Mouse (Mus musculus): ENCODE measurements around the gene Mpv17. TPM values are rescaled to one million over a fixed set of nuclear protein-coding genes. Genes with fewer than 3 reads are reported as not detected.
A peak's percentile ranks its signal among the peaks of the same experiment; 100 is the strongest.

The Mpv17 gene
- polyA plus RNA-seq, 1 experiment from 2014 or later = 58.8 TPM

GRCm38 (mm10) chr5:31136730-31137424, 17.2 kb downstream of the Mpv17 start:
- Histone ChIP-seq H3K27me3 (replicated peaks) (peaks cover 53% of the 10 kb centered on the region), H3K4me3 (replicated peaks) (no peak overlapping the region), H3K36me3 (peaks cover 4% of the 10 kb centered on the region; the same call in 1 of the 2 replicates), H3K9ac (no peak overlapping the region), H3K27ac (no peak overlapping the region), H3K4me1 (peaks cover 16% of the 10 kb centered on the region), H3K4me2 (peak overlapping the region; percentile 3; the same call in 1 of the 2 replicates), H3K9me3 (no peaks in the 10 kb centered on the region)
- no peak for ATAC-seq (ENCODE audit: insufficient read depth, low FRiP score, low read depth)
- 2% methylated on average over 33 of the region's 33 CpGs for WGBS

- 39% methylated on average over 5 of the region's 5 CpGs for WGBS
- no peak overlapping the region for H3K27ac ChIP-seq
- H3K36me3 ChIP-seq = no peaks in the 10 kb centered on the region
- H3K9ac ChIP-seq = no peak overlapping the region
- ATAC-seq (ENCODE audit: insufficient read depth, low FRiP score, low read depth) = no peak
- no peak overlapping the region for H3K4me3 ChIP-seq (replicated peaks)
- no peak overlapping the region for H3K4me2 ChIP-seq
- no peaks in the 10 kb centered on the region for H3K9me3 ChIP-seq
- H3K27me3 ChIP-seq (replicated peaks) = no peaks in the 10 kb centered on the region
- H3K4me1 ChIP-seq = no peaks in the 10 kb centered on the region
Measured at GRCm38 (mm10) chr5:31126050-31126449, 28.0 kb downstream of the Mpv17 start.

- no peak overlapping the region for H3K27ac ChIP-seq
Measured at GRCm38 (mm10) chr5:31123481-31123880, 30.6 kb downstream of the Mpv17 start.

GRCm38 (mm10) chr5:31121111-31121510, 32.9 kb downstream of the Mpv17 start:
- no peak overlapping the region for H3K9ac ChIP-seq
- no peak overlapping the region for H3K27ac ChIP-seq
- no peaks in the 10 kb centered on the region for H3K27me3 ChIP-seq (replicated peaks)
- 77% methylated on average over 8 of the region's 8 CpGs for WGBS
- H3K4me2 ChIP-seq = no peak overlapping the region
- H3K4me1 ChIP-seq = no peaks in the 10 kb centered on the region
- no peaks in the 10 kb centered on the region for H3K9me3 ChIP-seq
- H3K4me3 ChIP-seq (replicated peaks) = no peak overlapping the region
- no peak for ATAC-seq (ENCODE audit: insufficient read depth, low FRiP score, low read depth)
- no peaks in the 10 kb centered on the region for H3K36me3 ChIP-seq

More at GRCm38 (mm10) chr5:31123481-31123880, 30.6 kb downstream of the Mpv17 start:
- Histone ChIP-seq H3K4me2 (no peak overlapping the region), H3K4me3 (replicated peaks) (no peak overlapping the region), H3K9me3 (no peaks in the 10 kb centered on the region), H3K9ac (no peak overlapping the region), H3K27me3 (replicated peaks) (no peaks in the 10 kb centered on the region), H3K36me3 (no peaks in the 10 kb centered on the region), H3K4me1 (no peaks in the 10 kb centered on the region)
- 37% methylated on average over 2 of the region's 2 CpGs for WGBS
- no peak for ATAC-seq (ENCODE audit: insufficient read depth, low FRiP score, low read depth)

GRCm38 (mm10) chr5:31116912-31117311, 37.1 kb downstream of the Mpv17 start:
- no peak overlapping the region for H3K9ac ChIP-seq
- H3K4me3 ChIP-seq (replicated peaks) = no peak overlapping the region
- H3K9me3 ChIP-seq = no peaks in the 10 kb centered on the region
- 28% methylated on average over 10 of the region's 10 CpGs for WGBS
- H3K27me3 ChIP-seq (replicated peaks) = no peaks in the 10 kb centered on the region; the same call in 1 of the 2 replicates
- no peaks in the 10 kb centered on the region for H3K36me3 ChIP-seq
- ATAC-seq (ENCODE audit: insufficient read depth, low FRiP score, low read depth) = no peak
- H3K4me2 ChIP-seq = no peak overlapping the region
- H3K27ac ChIP-seq = no peak overlapping the region
- H3K4me1 ChIP-seq = no peaks in the 10 kb centered on the region

- Histone ChIP-seq H3K36me3 (no peaks in the 10 kb centered on the region), H3K27ac (no peak within 1 kb of the TSS), H3K4me1 (no peaks in the 10 kb centered on the region), H3K9ac (no peak within 1 kb of the TSS), H3K27me3 (replicated peaks) (no peaks in the 10 kb centered on the region; the same call in 1 of the 2 replicates), H3K4me2 (no peak within 1 kb of the TSS), H3K9me3 (no peaks in the 10 kb centered on the region), H3K4me3 (replicated peaks) (no peak within 1 kb of the TSS)
- no peak for ATAC-seq (ENCODE audit: insufficient read depth, low FRiP score, low read depth)
- 29% methylated on average over 3 of the region's 3 CpGs for WGBS
Measured at GRCm38 (mm10) chr5:31116354-31116753, 37.7 kb downstream of the Mpv17 start, which contains the start of gene Trim54. Trim54 (plus strand) TSS chr5:31116712.

GRCm38 (mm10) chr5:31110781-31111180, 43.3 kb downstream of the Mpv17 start:
- Histone ChIP-seq H3K36me3 (no peaks in the 10 kb centered on the region), H3K27me3 (replicated peaks) (no peaks in the 10 kb centered on the region; the same call in 1 of the 2 replicates), H3K9me3 (no peaks in the 10 kb centered on the region), H3K27ac (no peak overlapping the region), H3K4me3 (replicated peaks) (no peak overlapping the region), H3K9ac (no peak overlapping the region; the same call in 1 of the 2 replicates), H3K4me1 (no peaks in the 10 kb centered on the region), H3K4me2 (no peak overlapping the region)
- WGBS = 32% methylated on average over 7 of the region's 7 CpGs
- ATAC-seq (ENCODE audit: insufficient read depth, low FRiP score, low read depth) = no peak

GRCm38 (mm10) chr5:31108000-31108490, 46.0 kb downstream of the Mpv17 start, which contains the start of gene Slc30a3:
Slc30a3 (minus strand) TSS chr5:31108237.
- Histone ChIP-seq H3K4me2 (no peak within 1 kb of the TSS), H3K9ac (no peak within 1 kb of the TSS), H3K27me3 (replicated peaks) (no peaks in the 10 kb centered on the region; the same call in 1 of the 2 replicates), H3K4me1 (no peaks in the 10 kb centered on the region), H3K27ac (no peak within 1 kb of the TSS), H3K9me3 (no peaks in the 10 kb centered on the region), H3K36me3 (no peaks in the 10 kb centered on the region), H3K4me3 (replicated peaks) (no peak within 1 kb of the TSS)
- 91% methylated on average over 18 of the region's 18 CpGs for WGBS
- no peak for ATAC-seq (ENCODE audit: insufficient read depth, low FRiP score, low read depth)

- no peaks in the 10 kb centered on the region for H3K9me3 ChIP-seq
- no peak within 1 kb of the TSS for H3K27ac ChIP-seq
- H3K4me2 ChIP-seq = no peak within 1 kb of the TSS
- ATAC-seq (ENCODE audit: insufficient read depth, low FRiP score, low read depth) = no peak
- H3K4me3 ChIP-seq (replicated peaks) = no peak within 1 kb of the TSS
- no peaks in the 10 kb centered on the region for H3K27me3 ChIP-seq (replicated peaks)
- WGBS = 78% methylated on average over 9 of the region's 9 CpGs
- no peak within 1 kb of the TSS for H3K9ac ChIP-seq
- no peaks in the 10 kb centered on the region for H3K36me3 ChIP-seq
- no peaks in the 10 kb centered on the region for H3K4me1 ChIP-seq
Measured at GRCm38 (mm10) chr5:31105814-31106335, 48.2 kb downstream of the Mpv17 start, which contains the start of gene Dnajc5g. Dnajc5g (plus strand) TSS chr5:31106285.

- 27% methylated on average over 11 of the region's 11 CpGs for WGBS
- H3K27ac ChIP-seq = no peak overlapping the region
- no peak for ATAC-seq (ENCODE audit: insufficient read depth, low FRiP score, low read depth)
- no peaks in the 10 kb centered on the region for H3K9me3 ChIP-seq
- peaks cover 66% of the 10 kb centered on the region for H3K27me3 ChIP-seq (replicated peaks)
- H3K4me2 ChIP-seq = peak overlapping the region; percentile 79
- peak overlapping the region; percentile 33 for H3K4me3 ChIP-seq (replicated peaks)
- no peak overlapping the region for H3K9ac ChIP-seq
- no peaks in the 10 kb centered on the region for H3K36me3 ChIP-seq
- peaks cover 33% of the 10 kb centered on the region for H3K4me1 ChIP-seq
Measured at GRCm38 (mm10) chr5:31095711-31096480, 58.2 kb downstream of the Mpv17 start.

GRCm38 (mm10) chr5:31094799-31095691, 59.0 kb downstream of the Mpv17 start:
- Histone ChIP-seq H3K4me2 (peak overlapping the region; percentile 79), H3K27ac (no peak overlapping the region), H3K9ac (no peak overlapping the region), H3K36me3 (no peaks in the 10 kb centered on the region), H3K4me3 (replicated peaks) (peak overlapping the region; percentile 33), H3K27me3 (replicated peaks) (peaks cover 74% of the 10 kb centered on the region), H3K9me3 (no peaks in the 10 kb centered on the region), H3K4me1 (peaks cover 33% of the 10 kb centered on the region)
- WGBS = 1% methylated on average over 58 of the region's 59 CpGs
- ATAC-seq (ENCODE audit: insufficient read depth, low FRiP score, low read depth) = 0 out of 2 replicates have a peak, but pooled peaks have one; percentile 29

Data from stomach, embryonic 15.5 days (tissue).